Mouse (Mus musculus) thymus, adult 2 months (tissue): ENCODE results near the gene Gm28048. TPM values are rescaled to one million over a fixed set of nuclear protein-coding genes. Genes with fewer than 3 reads are reported as not detected.

ENCODE experiments used
- DNase-seq: peaks from one replicate; pipeline ENCODE4 v3.0.0; 2021
- H3K27ac ChIP-seq: fragments of 200-500 bp; 2 replicates; pipeline ENCODE4 v1.5.1; 2012; ENCODE audit warnings: low read length, control low read depth; ENCODE audit not compliant: control insufficient read depth, insufficient read depth
- H3K27me3 ChIP-seq: fragments of 200-500 bp; 2 replicates; pipeline ENCODE4 v1.6.1; 2012; ENCODE audit warnings: mild to moderate bottlenecking, low read length, moderate library complexity, mixed read lengths; ENCODE audit not compliant: control insufficient read depth, insufficient read depth
- H3K36me3 ChIP-seq: fragments of 200-500 bp; 2 replicates; pipeline ENCODE4 v1.6.1; 2012; ENCODE audit warnings: mild to moderate bottlenecking, low read length, moderate library complexity; ENCODE audit not compliant: control insufficient read depth, insufficient read depth
- H3K4me1 ChIP-seq: fragments of 200-500 bp; replicated peaks from 2 replicates; pipeline ENCODE4 v1.6.1; 2012; ENCODE audit warnings: low read length; ENCODE audit not compliant: control insufficient read depth, insufficient read depth
- H3K4me3 ChIP-seq: fragments of 200-500 bp; 2 replicates; pipeline ENCODE4 v1.5.1; 2012; ENCODE audit warnings: mild to moderate bottlenecking, low read length, control low read depth, moderate library complexity; ENCODE audit not compliant: control insufficient read depth, insufficient read depth
- CTCF ChIP-seq: fragments of 200-500 bp; IDR thresholded peaks from 2 replicates; pipeline ENCODE4 v1.5.1; 2012; ENCODE audit warnings: mild to moderate bottlenecking, control low read depth, low read length, moderate library complexity, borderline replicate concordance; ENCODE audit not compliant: control insufficient read depth, poor library complexity, insufficient read depth; ENCODE audit errors: extremely low read depth
- POLR2A ChIP-seq: fragments of 200-500 bp; IDR thresholded peaks from 2 replicates; pipeline ENCODE4 v1.6.1; 2012; ENCODE audit warnings: mild to moderate bottlenecking, low read length, control low read depth, moderate library complexity; ENCODE audit not compliant: control insufficient read depth, poor library complexity, insufficient read depth; ENCODE audit errors: extremely low read depth
- WGBS: fragments of 180-500 bp; shearing (Covaris S2); methylation state at CpG from one replicate; pipeline ENCODE4 v1.1.7; 2018; 5-methylcytosine and 5-hydroxymethylcytosine counted together
- polyA plus RNA-seq: library from polyadenylated mRNA; depleted of rRNA; stranded (reverse); fragments of >200 nt; gene quantifications from 2 replicates; pipeline ENCODE4 v1.2.3, GENCODE M21; 2012

Gene Gm28048
- polyA plus RNA-seq, 1 experiment: not detected

GRCm38 (mm10) chr11:22902923-22903322, 79.0 kb downstream of the Gm28048 start:
- DNase-seq: no peak
- Histone ChIP-seq H3K27ac (no peak overlapping the region), H3K4me3 (no peak overlapping the region), H3K27me3 (no peaks in the 10 kb centered on the region), H3K36me3 (no peaks in the 10 kb centered on the region), H3K4me1 (no peaks in the 10 kb centered on the region)
- TF ChIP-seq CTCF: no peak
- no peak for TF ChIP-seq POLR2A
- WGBS: 62% methylated on average over 2 of the region's 2 CpGs

- WGBS: 88% methylated on average over 3 of the region's 3 CpGs
Measured at GRCm38 (mm10) chr11:22900041-22900440, 81.8 kb downstream of the Gm28048 start.

GRCm38 (mm10) chr11:22897642-22898041, 84.2 kb downstream of the Gm28048 start:
- no peak for TF ChIP-seq CTCF
- no peak for TF ChIP-seq POLR2A
- 82% methylated on average over 4 of the region's 4 CpGs for WGBS

More at GRCm38 (mm10) chr11:22900041-22900440, 81.8 kb downstream of the Gm28048 start:
- Histone ChIP-seq H3K36me3 (no peaks in the 10 kb centered on the region), H3K27me3 (no peaks in the 10 kb centered on the region), H3K4me3 (no peak overlapping the region), H3K4me1 (no peaks in the 10 kb centered on the region), H3K27ac (no peak overlapping the region)
- TF ChIP-seq CTCF: no peak
- TF ChIP-seq POLR2A: no peak
- no peak for DNase-seq

GRCm38 (mm10) chr11:22897127-22897526, 84.8 kb downstream of the Gm28048 start:
- Histone ChIP-seq H3K36me3 (no peaks in the 10 kb centered on the region), H3K27me3 (no peaks in the 10 kb centered on the region), H3K4me3 (no peak overlapping the region), H3K27ac (no peak overlapping the region), H3K4me1 (0 out of 2 replicates have a peak, but pooled peaks cover 2% of the 10 kb centered on the region)
- no peak for DNase-seq
- TF ChIP-seq POLR2A: no peak
- no peak for TF ChIP-seq CTCF
- 90% methylated on average over 4 of the region's 4 CpGs for WGBS

More at GRCm38 (mm10) chr11:22897642-22898041, 84.2 kb downstream of the Gm28048 start:
- no peaks in the 10 kb centered on the region for H3K27me3 ChIP-seq
- no peak for DNase-seq
- no peaks in the 10 kb centered on the region for H3K36me3 ChIP-seq
- no peak overlapping the region for H3K27ac ChIP-seq
- 0 out of 2 replicates have a peak, but pooled peaks cover 2% of the 10 kb centered on the region for H3K4me1 ChIP-seq
- no peak overlapping the region for H3K4me3 ChIP-seq

- WGBS: 91% methylated on average over 3 of the region's 3 CpGs
- no peaks in the 10 kb centered on the region for H3K36me3 ChIP-seq
- no peaks in the 10 kb centered on the region for H3K27me3 ChIP-seq
- H3K27ac ChIP-seq: no peak overlapping the region
- no peak overlapping the region for H3K4me3 ChIP-seq
- DNase-seq: no peak
- TF ChIP-seq CTCF (no peak), POLR2A (no peak)
- peaks cover 12% of the 10 kb centered on the region for H3K4me1 ChIP-seq
Measured at GRCm38 (mm10) chr11:22893075-22893474, 88.8 kb downstream of the Gm28048 start.

GRCm38 (mm10) chr11:22892466-22892865, 89.4 kb downstream of the Gm28048 start:
- H3K4me3 ChIP-seq: no peak overlapping the region
- H3K4me1 ChIP-seq: peaks cover 12% of the 10 kb centered on the region
- H3K36me3 ChIP-seq: no peaks in the 10 kb centered on the region
- H3K27ac ChIP-seq: no peak overlapping the region
- no peak for DNase-seq
- TF ChIP-seq POLR2A (no peak), CTCF (no peak)
- no peaks in the 10 kb centered on the region for H3K27me3 ChIP-seq
- WGBS: 96% methylated on average over 6 of the region's 6 CpGs

GRCm38 (mm10) chr11:22891876-22892275, 90.0 kb downstream of the Gm28048 start:
- H3K36me3 ChIP-seq: no peaks in the 10 kb centered on the region
- WGBS: 93% methylated on average over 7 of the region's 7 CpGs
- no peak for TF ChIP-seq POLR2A
- no peak for TF ChIP-seq CTCF
- no peak overlapping the region for H3K4me3 ChIP-seq
- peaks cover 12% of the 10 kb centered on the region for H3K4me1 ChIP-seq
- DNase-seq: no peak
- H3K27ac ChIP-seq: no peak overlapping the region
- H3K27me3 ChIP-seq: no peaks in the 10 kb centered on the region
